In genomic region chr16:92340612-92341511, GRCm38 (mm10) we compare ENCODE assay signal across 8 mouse cellular contexts. TPM values are rescaled to one million over a fixed set of nuclear protein-coding genes. Genes with fewer than 3 reads are reported as not detected.
A peak's percentile ranks its signal among the peaks of the same experiment; 100 is the strongest.
DNase-seq lines count a peak whose midpoint lies in the region; ATAC-seq and TF ChIP-seq lines count a peak whose summit lies in the region.

No protein-coding gene starts in this region.

- WGBS in large intestine, adult 2 months, result 24% methylated on average over 27 of the region's 27 CpGs
- WGBS in lung, adult 2 months, result 19% methylated on average over 27 of the region's 27 CpGs

- peak; percentile 79 for DNase-seq in ES-CJ7 (ENCODE audit: low read depth, low spot score)
- peak; percentile 57 for DNase-seq in c-Kit-negative CD71-positive TER-119-positive erythroid progenitor cells, embryonic 14.5 days (ENCODE audit: low read depth, low spot score)
- peak; percentile 27 for DNase-seq in fibroblast of lung, adult 2 months (ENCODE audit: low read depth)
- DNase-seq in heart, postnatal 10 days, result peak; percentile 83
- peak; percentile 42 for DNase-seq in large intestine, adult 2 months (ENCODE audit: low read depth, low spot score)
- DNase-seq in lung, adult 2 months, result peak; percentile 67
- peak; percentile 58 for DNase-seq in thymus, postnatal 0 days (ENCODE audit: low spot score)

- peak overlapping the region; percentile 44 for H3K4me3 ChIP-seq in lung, adult 2 months (replicated peaks; ENCODE audit: extremely low read depth, low read depth, low read length)

- intact Hi-C loops in heart, postnatal 10 days (cut with DNase I), result loop anchor here (1.0 to 5.0 kb wide), 4 partner anchors 44 to 136 kb away; no protein-coding TSS in a partner anchor

- TF ChIP-seq POLR2A in lung, adult 2 months (IDR thresholded peaks at IDR 0.05; ENCODE audit: borderline replicate concordance, extremely low read depth, low read depth, low read length), result no peak

- H3K4me1 ChIP-seq in lung, adult 2 months (ENCODE audit: control insufficient read depth, insufficient read depth, low read length), result no peaks in the 10 kb centered on the region; the same call in 1 of the 2 replicates

- ATAC-seq in neutrophil, adult 5-6 weeks (ENCODE audit: extremely low read depth, insufficient number of reproducible peaks, low FRiP score, poor library complexity, severe bottlenecking), result peak; percentile 31; the same call in 1 of the 2 replicates

- TF ChIP-seq CTCF in lung, adult 2 months (IDR thresholded peaks at IDR 0.05; ENCODE audit: insufficient read depth, low read length), result peak; percentile 74

RNA-seq across cellular contexts. Expression of gene Kcne1, which starts 18.4 kb away (rescaled TPM):
- 100 to 1,000 TPM; 415 to 442 TPM for total RNA-seq in heart, postnatal 10 days (2021)
- polyA plus RNA-seq in large intestine, adult 2 months (2012; rRNA removed), result not detected in 2 replicates
- polyA plus RNA-seq in lung, adult 2 months (2012; rRNA removed), result not detected in 2 replicates
- not detected in 2 replicates for total RNA-seq in neutrophil, adult 5-6 weeks (2017)
- 0.08 TPM in 2 replicates for polyA plus RNA-seq in thymus, postnatal 0 days (2015; fragmentation: Nextera tagmentation; extraction: Ambion mirVana)

RNA-seq across cellular contexts. Expression of gene Fam243, which starts 19.6 kb away (rescaled TPM):
- total RNA-seq in heart, postnatal 10 days (2021), result 1 to 10 TPM in 1 of 2 experiments, under 1 TPM in 1; 0.62 to 1.2 TPM
- not detected in 2 replicates for polyA plus RNA-seq in large intestine, adult 2 months (2012; rRNA removed)
- not detected in 2 replicates for polyA plus RNA-seq in lung, adult 2 months (2012; rRNA removed)
- total RNA-seq in neutrophil, adult 5-6 weeks (2017), result not detected in 2 replicates
- polyA plus RNA-seq in thymus, postnatal 0 days (2015; fragmentation: Nextera tagmentation; extraction: Ambion mirVana), result 0.05 TPM in 1 of 2 replicates, not detected in the other

RNA-seq across cellular contexts. Expression of gene Smim11, which starts 39.8 kb away (rescaled TPM):
- total RNA-seq in heart, postnatal 10 days (2021), result 10 to 100 TPM; 48.9 to 54.0 TPM
- polyA plus RNA-seq in large intestine, adult 2 months (2012; rRNA removed), result 21.2 and 24.0 TPM in 2 replicates
- 22.4 and 22.9 TPM in 2 replicates for polyA plus RNA-seq in lung, adult 2 months (2012; rRNA removed)
- total RNA-seq in neutrophil, adult 5-6 weeks (2017), result 41.3 and 60.4 TPM in 2 replicates
- polyA plus RNA-seq in thymus, postnatal 0 days (2015; fragmentation: Nextera tagmentation; extraction: Ambion mirVana), result 157 and 168 TPM in 2 replicates

RNA-seq across cellular contexts. Expression of gene Kcne2, which starts 48.7 kb away (rescaled TPM):
- total RNA-seq in heart, postnatal 10 days (2021), result not detected
- polyA plus RNA-seq in large intestine, adult 2 months (2012; rRNA removed), result not detected in 2 replicates
- polyA plus RNA-seq in lung, adult 2 months (2012; rRNA removed), result 12.5 and 17.5 TPM in 2 replicates
- not detected in 2 replicates for total RNA-seq in neutrophil, adult 5-6 weeks (2017)
- 0.13 TPM in 1 of 2 replicates, not detected in the other for polyA plus RNA-seq in thymus, postnatal 0 days (2015; fragmentation: Nextera tagmentation; extraction: Ambion mirVana)

Comparison
In these comparisons a context has a peak if more than half of its experiments do, and no peak if none do; other contexts are left out.
1. Peak in every context shown above with its lines: DNase-seq, ATAC-seq and H3K4me3 ChIP-seq.
2. DNase-seq: peak in every context shown above with its lines; median percentile 83 in heart, postnatal 10 days; 79 in ES-CJ7; 67 in lung, adult 2 months; 58 in thymus, postnatal 0 days; 57 in c-Kit-negative CD71-positive TER-119-positive erythroid progenitor cells, embryonic 14.5 days; 42 in large intestine, adult 2 months; 27 in fibroblast of lung, adult 2 months.